Mouse (Mus musculus): ENCODE measurements around the gene Camkv. TPM values are rescaled to one million over a fixed set of nuclear protein-coding genes. Genes with fewer than 3 reads are reported as not detected.
A peak's percentile ranks its signal among the peaks of the same experiment; 100 is the strongest.

The Camkv gene
- total RNA-seq, 2 experiments from 2014 or later = 0.41 to 0.52 TPM

- DNase-seq (ENCODE audit: low spot score in 2 of 2) = peak; percentile 74 to 86
Observed at GRCm38 (mm10) chr9:107986376-107986775, 50.9 kb downstream of the Camkv start.

- no peak for DNase-seq (ENCODE audit: low spot score in 2 of 2)
Observed at GRCm38 (mm10) chr9:107987950-107988349, 52.5 kb downstream of the Camkv start.

- DNase-seq (ENCODE audit: low spot score in 2 of 2) = no peak
Observed at GRCm38 (mm10) chr9:107992197-107992596, 56.7 kb downstream of the Camkv start, which contains the start of gene Cdhr4. Gene Cdhr4, plus strand, starts transcription at chr9:107992497.

GRCm38 (mm10) chr9:107993013-107993412 is 57.5 kb downstream of the Camkv start:
- DNase-seq (ENCODE audit: low spot score in 2 of 2) = no peak

GRCm38 (mm10) chr9:107994464-107994863 is 59.0 kb downstream of the Camkv start:
- no peak for DNase-seq (ENCODE audit: low spot score in 2 of 2)

- DNase-seq (ENCODE audit: low spot score in 2 of 2) = no peak
Observed at GRCm38 (mm10) chr9:107995513-107995912, 60.0 kb downstream of the Camkv start.

GRCm38 (mm10) chr9:107996049-107996448 is 60.6 kb downstream of the Camkv start, which contains the start of gene Gm20662:
Gene Gm20662, plus strand, starts transcription at chr9:107996349.
- DNase-seq (ENCODE audit: low spot score in 2 of 2) = no peak

Other genes with a start within 250 kb of the Camkv start
- 10 to 100 TPM; 26.4 to 27.2 TPM for gene Sema3f, start 225.2 kb upstream of the Camkv start, total RNA-seq (2021)
- gene Rbm5, start 164.7 kb upstream of the Camkv start, total RNA-seq (2021) = 100 to 1,000 TPM in 1 of 2 experiments, 10 to 100 TPM in 1; 73.6 to 101 TPM
- gene Rbm6, start 62.4 kb upstream of the Camkv start, total RNA-seq (2021) = 10 to 100 TPM; 40.7 to 47.3 TPM
- 1 to 10 TPM; 5.3 to 6.2 TPM for gene Mon1a, start 47.5 kb upstream of the Camkv start, total RNA-seq (2021)
- 1 to 10 TPM; 5.3 to 5.4 TPM for gene Mst1r, start 28.8 kb upstream of the Camkv start, total RNA-seq (2021)
- not detected for gene Actl11, start 7.2 kb upstream of the Camkv start, total RNA-seq (2021)
- gene Traip, start 14.5 kb downstream of the Camkv start, total RNA-seq (2021) = 1 to 10 TPM; 6.7 to 7.2 TPM
- 10 to 100 TPM in 1 of 2 experiments, 1 to 10 TPM in 1; 7.8 to 12.7 TPM for gene Uba7, start 39.8 kb downstream of the Camkv start, total RNA-seq (2021)
- gene Gm20661, start 47.4 kb downstream of the Camkv start, total RNA-seq (2021) = under 1 TPM; 0.76 to 0.91 TPM
- 10 to 100 TPM; 18.8 to 22.1 TPM for gene Inka1, start 50.2 kb downstream of the Camkv start, total RNA-seq (2021)
- gene Cdhr4, start 56.8 kb downstream of the Camkv start, total RNA-seq (2021) = 1 to 10 TPM; 1.4 to 1.7 TPM
- gene Gm20662, start 60.7 kb downstream of the Camkv start, total RNA-seq (2021) = under 1 TPM; 0.32 to 0.86 TPM
- gene Ip6k1, start 66.8 kb downstream of the Camkv start, total RNA-seq (2021) = 10 to 100 TPM; 59.7 to 66.2 TPM
- 10 to 100 TPM; 18.2 to 20.6 TPM for gene Gmppb, start 113.6 kb downstream of the Camkv start, total RNA-seq (2021)
- 1 to 10 TPM; 3.2 to 3.4 TPM for gene Amigo3, start 117.5 kb downstream of the Camkv start, total RNA-seq (2021)
- under 1 TPM in 1 of 2 experiments, not detected in 1; 0.36 TPM for gene Mst1, start 144.8 kb downstream of the Camkv start, total RNA-seq (2021)
- gene Rnf123, start 147.7 kb downstream of the Camkv start, total RNA-seq (2021) = 10 to 100 TPM; 83.8 to 94.8 TPM
- gene Apeh, start 158.9 kb downstream of the Camkv start, total RNA-seq (2021) = 10 to 100 TPM; 47.7 to 51.5 TPM